Mouse (Mus musculus): Measurements from ENCODE around the gene Gm20388. TPM values are rescaled to one million over a fixed set of nuclear protein-coding genes. Genes with fewer than 3 reads are reported as not detected.

Gene Gm20388
- polyA plus RNA-seq, 1 experiment from 2014 or later, result 8.3 TPM

- H3K4me1 ChIP-seq (replicated peaks; ENCODE audit: control insufficient read depth, insufficient read depth, low read length), result peaks cover 10% of the 10 kb centered on the region
- WGBS, result 59% methylated on average over 9 of the region's 9 CpGs
- DNase-seq (ENCODE audit: low spot score) (no peak), ATAC-seq (replicated peaks; ENCODE audit: low FRiP score, low TSS enrichment, low read depth) (no peak)
- no peak overlapping the region for H3K4me3 ChIP-seq (ENCODE audit: low read depth, low read length)
- no peaks in the 10 kb centered on the region for H3K9me3 ChIP-seq (ENCODE audit: control insufficient read depth, low read length)
- no peak overlapping the region for H3K4me2 ChIP-seq (ENCODE audit: low read length)
- H3K9ac ChIP-seq (ENCODE audit: low read length), result no peak overlapping the region
- peaks cover 16% of the 10 kb centered on the region; the same call in 1 of the 2 replicates for H3K27me3 ChIP-seq (replicated peaks; ENCODE audit: control insufficient read depth, insufficient read depth, low read length)
- no peak overlapping the region for H3K27ac ChIP-seq (ENCODE audit: low read depth)
- no peaks in the 10 kb centered on the region for H3K36me3 ChIP-seq (ENCODE audit: control insufficient read depth, insufficient read depth, low read length)
These were observed 1460.6 kb downstream of the Gm20388 start for GRCm38 (mm10) chr8:121371287-121371686.

- DNase-seq (ENCODE audit: low spot score) (no peak), ATAC-seq (replicated peaks; ENCODE audit: low FRiP score, low TSS enrichment, low read depth) (no peak)
- WGBS, result 83% methylated on average over 25 of the region's 25 CpGs
- Histone ChIP-seq H3K4me3 (ENCODE audit: low read depth, low read length) (no peak overlapping the region), H3K36me3 (ENCODE audit: control insufficient read depth, insufficient read depth, low read length) (no peaks in the 10 kb centered on the region), H3K27ac (ENCODE audit: low read depth) (no peak overlapping the region), H3K4me2 (ENCODE audit: low read length) (no peak overlapping the region), H3K27me3 (replicated peaks; ENCODE audit: control insufficient read depth, insufficient read depth, low read length) (peaks cover 13% of the 10 kb centered on the region; the same call in 1 of the 2 replicates), H3K4me1 (replicated peaks; ENCODE audit: control insufficient read depth, insufficient read depth, low read length) (peaks cover 10% of the 10 kb centered on the region), H3K9ac (ENCODE audit: low read length) (no peak overlapping the region), H3K9me3 (ENCODE audit: control insufficient read depth, low read length) (no peaks in the 10 kb centered on the region)
These were observed 1461.4 kb downstream of the Gm20388 start for GRCm38 (mm10) chr8:121371911-121372638.

GRCm38 (mm10) chr8:121372639-121372986, 1462.0 kb downstream of the Gm20388 start:
- no peak for DNase-seq (ENCODE audit: low spot score)
- no peak for ATAC-seq (replicated peaks; ENCODE audit: low FRiP score, low TSS enrichment, low read depth)
- no peaks in the 10 kb centered on the region for H3K9me3 ChIP-seq (ENCODE audit: control insufficient read depth, low read length)
- no peaks in the 10 kb centered on the region for H3K36me3 ChIP-seq (ENCODE audit: control insufficient read depth, insufficient read depth, low read length)
- peaks cover 10% of the 10 kb centered on the region; the same call in 1 of the 2 replicates for H3K27me3 ChIP-seq (replicated peaks; ENCODE audit: control insufficient read depth, insufficient read depth, low read length)
- H3K9ac ChIP-seq (ENCODE audit: low read length), result no peak overlapping the region
- WGBS, result 78% methylated on average over 10 of the region's 10 CpGs
- H3K4me1 ChIP-seq (replicated peaks; ENCODE audit: control insufficient read depth, insufficient read depth, low read length), result peaks cover 15% of the 10 kb centered on the region
- no peak overlapping the region for H3K4me3 ChIP-seq (ENCODE audit: low read depth, low read length)
- H3K4me2 ChIP-seq (ENCODE audit: low read length), result no peak overlapping the region
- no peak overlapping the region for H3K27ac ChIP-seq (ENCODE audit: low read depth)

- no peak overlapping the region for H3K4me2 ChIP-seq (ENCODE audit: low read length)
- WGBS, result 34% methylated on average over 9 of the region's 9 CpGs
- no peak for ATAC-seq (replicated peaks; ENCODE audit: low FRiP score, low TSS enrichment, low read depth)
These were observed 1463.6 kb downstream of the Gm20388 start for GRCm38 (mm10) chr8:121374284-121374683.

GRCm38 (mm10) chr8:121374777-121375176, 1464.1 kb downstream of the Gm20388 start:
- DNase-seq (ENCODE audit: low spot score) (no peak), ATAC-seq (replicated peaks; ENCODE audit: low FRiP score, low TSS enrichment, low read depth) (no peak)
- Histone ChIP-seq H3K9ac (ENCODE audit: low read length) (no peak overlapping the region), H3K4me1 (replicated peaks; ENCODE audit: control insufficient read depth, insufficient read depth, low read length) (peaks cover 10% of the 10 kb centered on the region), H3K4me3 (ENCODE audit: low read depth, low read length) (no peak overlapping the region), H3K36me3 (ENCODE audit: control insufficient read depth, insufficient read depth, low read length) (no peaks in the 10 kb centered on the region), H3K27ac (ENCODE audit: low read depth) (no peak overlapping the region), H3K4me2 (ENCODE audit: low read length) (no peak overlapping the region), H3K9me3 (ENCODE audit: control insufficient read depth, low read length) (no peaks in the 10 kb centered on the region), H3K27me3 (replicated peaks; ENCODE audit: control insufficient read depth, insufficient read depth, low read length) (0 out of 2 replicates have a peak, but pooled peaks cover 8% of the 10 kb centered on the region)
- WGBS, result 14% methylated on average over 8 of the region's 8 CpGs

More at GRCm38 (mm10) chr8:121374284-121374683, 1463.6 kb downstream of the Gm20388 start:
- no peak overlapping the region for H3K27ac ChIP-seq (ENCODE audit: low read depth)
- no peak overlapping the region for H3K4me3 ChIP-seq (ENCODE audit: low read depth, low read length)
- no peak overlapping the region for H3K9ac ChIP-seq (ENCODE audit: low read length)
- 0 out of 2 replicates have a peak, but pooled peaks cover 9% of the 10 kb centered on the region for H3K27me3 ChIP-seq (replicated peaks; ENCODE audit: control insufficient read depth, insufficient read depth, low read length)
- peaks cover 10% of the 10 kb centered on the region for H3K4me1 ChIP-seq (replicated peaks; ENCODE audit: control insufficient read depth, insufficient read depth, low read length)
- H3K36me3 ChIP-seq (ENCODE audit: control insufficient read depth, insufficient read depth, low read length), result no peaks in the 10 kb centered on the region
- no peak for DNase-seq (ENCODE audit: low spot score)
- no peaks in the 10 kb centered on the region for H3K9me3 ChIP-seq (ENCODE audit: control insufficient read depth, low read length)

- no peaks in the 10 kb centered on the region for H3K27me3 ChIP-seq (replicated peaks; ENCODE audit: control insufficient read depth, insufficient read depth, low read length)
- no peaks in the 10 kb centered on the region for H3K36me3 ChIP-seq (ENCODE audit: control insufficient read depth, insufficient read depth, low read length)
- ATAC-seq (replicated peaks; ENCODE audit: low FRiP score, low TSS enrichment, low read depth) (peak; percentile 27), DNase-seq (ENCODE audit: low spot score) (no peak)
- 53% methylated on average over 10 of the region's 10 CpGs for WGBS
- H3K9ac ChIP-seq (ENCODE audit: low read length), result no peak overlapping the region
- no peak overlapping the region for H3K27ac ChIP-seq (ENCODE audit: low read depth)
- peaks cover 10% of the 10 kb centered on the region for H3K4me1 ChIP-seq (replicated peaks; ENCODE audit: control insufficient read depth, insufficient read depth, low read length)
- H3K9me3 ChIP-seq (ENCODE audit: control insufficient read depth, low read length), result no peaks in the 10 kb centered on the region
- H3K4me3 ChIP-seq (ENCODE audit: low read depth, low read length), result no peak overlapping the region
- no peak overlapping the region for H3K4me2 ChIP-seq (ENCODE audit: low read length)
These were observed 1465.7 kb downstream of the Gm20388 start for GRCm38 (mm10) chr8:121376116-121376950.

- Histone ChIP-seq H3K4me1 (replicated peaks; ENCODE audit: control insufficient read depth, insufficient read depth, low read length) (peaks cover 14% of the 10 kb centered on the region), H3K27ac (ENCODE audit: low read depth) (peak overlapping the region; percentile 44), H3K9ac (ENCODE audit: low read length) (no peak overlapping the region), H3K9me3 (ENCODE audit: control insufficient read depth, low read length) (no peaks in the 10 kb centered on the region), H3K4me2 (ENCODE audit: low read length) (no peak overlapping the region), H3K27me3 (replicated peaks; ENCODE audit: control insufficient read depth, insufficient read depth, low read length) (no peaks in the 10 kb centered on the region), H3K36me3 (ENCODE audit: control insufficient read depth, insufficient read depth, low read length) (no peaks in the 10 kb centered on the region), H3K4me3 (ENCODE audit: low read depth, low read length) (no peak overlapping the region)
- ATAC-seq (replicated peaks; ENCODE audit: low FRiP score, low TSS enrichment, low read depth), result peak; percentile 66
- WGBS, result 2% methylated on average over 10 of the region's 10 CpGs
- no peak for DNase-seq (ENCODE audit: low spot score)
These were observed 1467.0 kb downstream of the Gm20388 start for GRCm38 (mm10) chr8:121377680-121378079.

DNA sequence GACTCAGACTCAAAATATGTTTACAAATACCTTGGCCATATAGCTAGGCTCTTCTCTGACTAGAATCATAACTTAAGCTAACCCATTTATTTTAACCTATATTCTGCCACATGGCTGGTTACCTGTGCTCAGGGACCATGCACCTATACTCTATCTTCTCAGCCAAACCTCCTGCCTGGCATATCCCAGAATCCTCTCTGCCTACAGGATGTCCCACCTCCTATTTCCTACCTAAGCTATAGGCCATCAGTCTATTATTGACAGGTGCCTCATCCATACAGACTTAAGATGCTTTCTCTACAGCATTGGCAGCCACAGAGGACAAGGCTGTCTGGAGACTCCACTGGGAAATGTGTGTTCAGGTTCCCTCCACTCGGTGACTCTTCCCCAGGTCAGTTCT, 1468.7 kb downstream of the Gm20388 start:
- Histone ChIP-seq H3K4me3 (ENCODE audit: low read depth, low read length) (no peak overlapping the region), H3K4me1 (replicated peaks; ENCODE audit: control insufficient read depth, insufficient read depth, low read length) (peaks cover 19% of the 10 kb centered on the region), H3K9ac (ENCODE audit: low read length) (no peak overlapping the region), H3K27me3 (replicated peaks; ENCODE audit: control insufficient read depth, insufficient read depth, low read length) (no peaks in the 10 kb centered on the region), H3K27ac (ENCODE audit: low read depth) (no peak overlapping the region), H3K36me3 (ENCODE audit: control insufficient read depth, insufficient read depth, low read length) (no peaks in the 10 kb centered on the region), H3K9me3 (ENCODE audit: control insufficient read depth, low read length) (no peaks in the 10 kb centered on the region), H3K4me2 (ENCODE audit: low read length) (no peak overlapping the region)
- ATAC-seq (replicated peaks; ENCODE audit: low FRiP score, low TSS enrichment, low read depth), result no peak
- WGBS, result 79% methylated on average over 1 of the region's 1 CpGs
- no peak for DNase-seq (ENCODE audit: low spot score)
